Mouse (Mus musculus) T-helper 1 cell (primary cell): ENCODE measurements around the gene Rad54l2.

Experiments used
- in situ Hi-C: fragments of 300-600 bp; cut with MboI, MseI; formaldehyde crosslinking; loops from one replicate; pipeline ENCODE4 v1.15.1; 2025; ENCODE audit warnings: high pct_unique_total_duplicates

The Rad54l2 gene

GRCm38 (mm10) chr9:106754311-106754710 lies 34.7 kb downstream of the Rad54l2 start:
- in situ Hi-C loops: no loop called here

GRCm38 (mm10) chr9:106752135-106752534 lies 36.9 kb downstream of the Rad54l2 start:
- in situ Hi-C loops: no loop called here

GRCm38 (mm10) chr9:106739962-106740361 lies 49.0 kb downstream of the Rad54l2 start:
- in situ Hi-C loops: no loop called here

GRCm38 (mm10) chr9:106739056-106739455 lies 49.9 kb downstream of the Rad54l2 start:
- in situ Hi-C loops: no loop called here

GRCm38 (mm10) chr9:106738199-106738985 lies 50.6 kb downstream of the Rad54l2 start:
- in situ Hi-C loops: no loop called here

- in situ Hi-C loops: no loop called here
These were observed 55.3 kb downstream of the Rad54l2 start for GRCm38 (mm10) chr9:106733690-106734089.

- in situ Hi-C loops: no loop called here
These were observed 59.6 kb downstream of the Rad54l2 start for GRCm38 (mm10) chr9:106729416-106729815.

GRCm38 (mm10) chr9:106726891-106727290 lies 62.1 kb downstream of the Rad54l2 start:
- in situ Hi-C loops: no loop called here

GRCm38 (mm10) chr9:106725435-106725834 lies 63.6 kb downstream of the Rad54l2 start:
- in situ Hi-C loops: no loop called here

GRCm38 (mm10) chr9:106724864-106725263 lies 64.1 kb downstream of the Rad54l2 start:
- in situ Hi-C loops: no loop called here

GRCm38 (mm10) chr9:106716729-106717128 lies 72.3 kb downstream of the Rad54l2 start:
- in situ Hi-C loops: no loop called here

- in situ Hi-C loops: no loop called here
These were observed 72.8 kb downstream of the Rad54l2 start for GRCm38 (mm10) chr9:106716232-106716631.

- in situ Hi-C loops: no loop called here
These were observed 76.5 kb downstream of the Rad54l2 start for GRCm38 (mm10) chr9:106712470-106712869.

GRCm38 (mm10) chr9:106692973-106693481 lies 96.0 kb downstream of the Rad54l2 start:
- in situ Hi-C loops: no loop called here

GRCm38 (mm10) chr9:106688834-106689233 lies 100.2 kb downstream of the Rad54l2 start:
- in situ Hi-C loops: loop anchor here (5.0 to 10.0 kb wide), 3 partner anchors 128 to 956 kb away; partner anchors contain the start of gene Rbm15b

- in situ Hi-C loops: loop anchor here (5.0 to 10.0 kb wide), 3 partner anchors 130 to 958 kb away; partner anchors contain the start of gene Rbm15b
These were observed 101.9 kb downstream of the Rad54l2 start for GRCm38 (mm10) chr9:106686983-106687650.

GRCm38 (mm10) chr9:106685249-106686101 lies 103.5 kb downstream of the Rad54l2 start, which contains the start of gene Tex264:
Gene Tex264 (minus strand): TSS chr9:106685927.
- in situ Hi-C loops: loop anchor here (5.0 to 10.0 kb wide), 3 partner anchors 132 to 959 kb away; partner anchors contain the start of gene Rbm15b

- in situ Hi-C loops: loop anchor here (5.0 to 10.0 kb wide), 3 partner anchors 132 to 960 kb away; partner anchors contain the start of gene Rbm15b
These were observed 104.1 kb downstream of the Rad54l2 start for GRCm38 (mm10) chr9:106684918-106685248.

- in situ Hi-C loops: loop anchor here (10.0 kb wide), 2 partner anchors 201 to 961 kb away; partner anchors contain the start of gene Rbm15b
These were observed 104.7 kb downstream of the Rad54l2 start for GRCm38 (mm10) chr9:106684093-106684872.

- in situ Hi-C loops: loop anchor here (10.0 kb wide), 2 partner anchors 204 to 964 kb away; partner anchors contain the start of gene Rbm15b
These were observed 108.0 kb downstream of the Rad54l2 start for GRCm38 (mm10) chr9:106681026-106681425.
